Mouse (Mus musculus) limb, embryonic 14.5 days (tissue): ENCODE data around the gene Spta1. TPM values are rescaled to one million over a fixed set of nuclear protein-coding genes. Genes with fewer than 3 reads are reported as not detected.

Experiments used
- ATAC-seq: fragments of 200-750 bp; cut with Nextera tagmentation; 2 replicates; pipeline ENCODE4 v1.8.0; 2017; ENCODE audit warnings: low read depth, moderate number of reproducible peaks, moderate TSS enrichment; ENCODE audit not compliant: low FRiP score
- DNase-seq: peaks from one replicate; pipeline ENCODE4 v3.0.0-alpha.2; 2015; ENCODE audit warnings: low spot score
- H3K27ac ChIP-seq: fragments of 300-500 bp; sonication (generic); replicated peaks from 2 replicates; pipeline ENCODE4 v1.5.1; 2014; ENCODE audit warnings: low read depth, mild to moderate bottlenecking, low read length, moderate library complexity, mixed read lengths
- H3K27me3 ChIP-seq: fragments of 300-500 bp; sonication (generic); 2 replicates; pipeline ENCODE4 v1.6.1; 2014; ENCODE audit warnings: low read length, mixed read lengths; ENCODE audit not compliant: control insufficient read depth, insufficient read depth
- H3K36me3 ChIP-seq: fragments of 300-500 bp; sonication (generic); 2 replicates; pipeline ENCODE4 v1.6.1; 2014; ENCODE audit warnings: mild to moderate bottlenecking, low read length, moderate library complexity, mixed read lengths; ENCODE audit not compliant: control insufficient read depth, insufficient read depth
- H3K4me1 ChIP-seq: fragments of 300-500 bp; sonication (generic); 2 replicates; pipeline ENCODE4 v1.6.1; 2014; ENCODE audit warnings: antibody characterized with exemption, low read length, mixed read lengths; ENCODE audit not compliant: control insufficient read depth, insufficient read depth
- H3K4me2 ChIP-seq: fragments of 300-500 bp; sonication (generic); replicated peaks from 2 replicates; pipeline ENCODE4 v1.6.1; 2014; ENCODE audit warnings: low read depth, mild to moderate bottlenecking, low read length, moderate library complexity; ENCODE audit not compliant: severe bottlenecking
- H3K4me3 ChIP-seq: fragments of 300-500 bp; sonication (generic); replicated peaks from 2 replicates; pipeline ENCODE4 v1.5.1; 2014; ENCODE audit warnings: low read length
- H3K9ac ChIP-seq: fragments of 300-500 bp; sonication (generic); 2 replicates; pipeline ENCODE4 v1.6.1; 2014; ENCODE audit warnings: mild to moderate bottlenecking, low read depth, low read length, moderate library complexity; ENCODE audit not compliant: severe bottlenecking
- H3K9me3 ChIP-seq: fragments of 300-500 bp; sonication (generic); 2 replicates; pipeline ENCODE4 v1.6.1; 2016; ENCODE audit warnings: low read length; ENCODE audit not compliant: control insufficient read depth
- POLR2A ChIP-seq: fragments of 200-500 bp; IDR thresholded peaks from 2 replicates; pipeline ENCODE4 v1.8.0; 2012; ENCODE audit warnings: inconsistent platforms, mild to moderate bottlenecking, moderate library complexity, borderline replicate concordance; ENCODE audit not compliant: insufficient read depth, insufficient read length; ENCODE audit errors: extremely low read depth
- WGBS: fragments of 180-500 bp; shearing (Covaris S2); extraction: QIAGEN DNeasy Blood & Tissue Kit; methylation state at CpG from one replicate; pipeline ENCODE4 v1.1.7; 2014; 5-methylcytosine and 5-hydroxymethylcytosine counted together
- polyA plus RNA-seq, 2 experiments: library from polyadenylated mRNA; depleted of rRNA in 1 of 2; stranded (reverse) in 1 of 2; unstranded in 1 of 2; fragments of >200 nt; fragmentation: Nextera tagmentation in 1 of 2; extraction: Ambion mirVana in 1 of 2; gene quantifications; 2 replicates each; pipeline versions ENCODE4 v1.2.1 to v1.2.3; 2012 to 2014

Gene Spta1
- polyA plus RNA-seq, 2 experiments, result 0.19 to 0.34 TPM

GRCm38 (mm10) chr1:174170706-174171501 lies 1.7 kb upstream of the Spta1 start:
- ATAC-seq (no peak), DNase-seq (no peak)
- H3K4me3 ChIP-seq, result no peak overlapping the region
- no peaks in the 10 kb centered on the region for H3K9me3 ChIP-seq
- H3K36me3 ChIP-seq, result no peaks in the 10 kb centered on the region
- WGBS, result 73% methylated on average over 5 of the region's 5 CpGs
- H3K9ac ChIP-seq, result no peak overlapping the region
- H3K4me1 ChIP-seq, result no peaks in the 10 kb centered on the region
- no peak overlapping the region for H3K27ac ChIP-seq
- H3K27me3 ChIP-seq, result no peaks in the 10 kb centered on the region
- no peak overlapping the region for H3K4me2 ChIP-seq
- TF ChIP-seq POLR2A, result no peak

GRCm38 (mm10) chr1:174171537-174171936 lies 1.0 kb upstream of the Spta1 start:
- Histone ChIP-seq H3K4me2 (no peak overlapping the region), H3K27me3 (no peaks in the 10 kb centered on the region), H3K9ac (no peak overlapping the region), H3K4me3 (no peak overlapping the region), H3K36me3 (no peaks in the 10 kb centered on the region), H3K4me1 (no peaks in the 10 kb centered on the region), H3K9me3 (no peaks in the 10 kb centered on the region), H3K27ac (no peak overlapping the region)
- ATAC-seq, result no peak
- no peak for TF ChIP-seq POLR2A
- no peak for DNase-seq
- WGBS, result 46% methylated on average over 2 of the region's 2 CpGs

GRCm38 (mm10) chr1:174204699-174205098 lies 32.1 kb downstream of the Spta1 start:
- no peaks in the 10 kb centered on the region for H3K4me1 ChIP-seq
- no peaks in the 10 kb centered on the region for H3K36me3 ChIP-seq
- TF ChIP-seq POLR2A, result no peak
- no peak for ATAC-seq
- H3K4me3 ChIP-seq, result no peak overlapping the region
- no peak overlapping the region for H3K4me2 ChIP-seq
- WGBS, result 68% methylated on average over 7 of the region's 7 CpGs
- no peak for DNase-seq
- no peaks in the 10 kb centered on the region for H3K9me3 ChIP-seq
- H3K27ac ChIP-seq, result no peak overlapping the region
- no peak overlapping the region for H3K9ac ChIP-seq
- no peaks in the 10 kb centered on the region for H3K27me3 ChIP-seq

- Histone ChIP-seq H3K9ac (no peak overlapping the region), H3K9me3 (no peaks in the 10 kb centered on the region), H3K4me3 (no peak overlapping the region), H3K4me2 (no peak overlapping the region), H3K4me1 (no peaks in the 10 kb centered on the region), H3K27ac (no peak overlapping the region), H3K27me3 (no peaks in the 10 kb centered on the region), H3K36me3 (no peaks in the 10 kb centered on the region)
- TF ChIP-seq POLR2A, result no peak
- ATAC-seq, result no peak
- WGBS, result 74% methylated on average over 5 of the region's 5 CpGs
- DNase-seq, result no peak
Observed at GRCm38 (mm10) chr1:174212286-174212685, 39.7 kb downstream of the Spta1 start.

GRCm38 (mm10) chr1:174215270-174216038 lies 42.9 kb downstream of the Spta1 start:
- Histone ChIP-seq H3K27ac (no peak overlapping the region), H3K36me3 (no peaks in the 10 kb centered on the region), H3K4me1 (no peaks in the 10 kb centered on the region), H3K27me3 (no peaks in the 10 kb centered on the region), H3K9me3 (no peaks in the 10 kb centered on the region), H3K4me3 (no peak overlapping the region), H3K4me2 (no peak overlapping the region), H3K9ac (no peak overlapping the region)
- ATAC-seq (no peak), DNase-seq (no peak)
- 67% methylated on average over 8 of the region's 8 CpGs for WGBS
- TF ChIP-seq POLR2A, result no peak
